Mouse (Mus musculus) embryonic facial prominence, embryonic 10.5 days (tissue): ENCODE results near the gene Cpsf4. TPM values are rescaled to one million over a fixed set of nuclear protein-coding genes. Genes with fewer than 3 reads are reported as not detected.
"Not testable (repeated sequence)": the region's sequence is repeated elsewhere in the genome, so short reads cannot be mapped to it uniquely, and the experiment has no call there.

Experiments
- DNase-seq: peaks from one replicate; pipeline ENCODE4 v3.0.0-alpha.2; 2017; ENCODE audit warnings: low spot score
- H3K27ac ChIP-seq: fragments of 300-500 bp; sonication (generic); replicated peaks from 2 replicates; pipeline ENCODE4 v1.5.1; 2016; ENCODE audit warnings: mild to moderate bottlenecking
- H3K27me3 ChIP-seq: fragments of 300-500 bp; sonication (generic); replicated peaks from 2 replicates; pipeline ENCODE4 v1.6.1; 2016; ENCODE audit warnings: low read depth, mild to moderate bottlenecking; ENCODE audit not compliant: poor library complexity, severe bottlenecking
- H3K36me3 ChIP-seq: fragments of 300-500 bp; sonication (generic); replicated peaks from 2 replicates; pipeline ENCODE4 v1.6.1; 2016; ENCODE audit warnings: mild to moderate bottlenecking, moderate library complexity
- H3K4me1 ChIP-seq: fragments of 300-500 bp; sonication (generic); 2 replicates; pipeline ENCODE4 v1.6.1; 2016
- H3K4me3 ChIP-seq: fragments of 300-500 bp; sonication (generic); 2 replicates; pipeline ENCODE4 v1.5.1; 2016; ENCODE audit warnings: mild to moderate bottlenecking, moderate library complexity
- H3K9me3 ChIP-seq: fragments of 300-500 bp; sonication (generic); 2 replicates; pipeline ENCODE4 v1.6.1; 2016; ENCODE audit warnings: mild to moderate bottlenecking
- WGBS: fragments of 180-500 bp; shearing (Covaris S2); methylation state at CpG from one replicate; pipeline ENCODE4 v1.1.7; 2016; 5-methylcytosine and 5-hydroxymethylcytosine counted together
- polyA plus RNA-seq: library from polyadenylated mRNA; unstranded; fragments of >200 nt; fragmentation: Nextera tagmentation; extraction: Ambion mirVana; gene quantifications from 2 replicates; pipeline ENCODE4 v1.2.1, GENCODE M21; 2016

Cpsf4 gene
- polyA plus RNA-seq, 1 experiment from 2014 or later: 87.0 TPM

- Histone ChIP-seq H3K27me3 (no peaks in the 10 kb centered on the region), H3K36me3 (peaks cover 79% of the 10 kb centered on the region), H3K4me3 (no peak overlapping the region), H3K4me1 (no peaks in the 10 kb centered on the region), H3K27ac (no peak overlapping the region), H3K9me3 (0 out of 2 replicates have a peak, but pooled peaks cover 3% of the 10 kb centered on the region)
- whole genome bisulfite sequencing: 89% methylated on average over 3 of the region's 3 CpGs
- DNase-seq: no peak
Observed at GRCm38 (mm10) chr5:145213505-145213904, 46.5 kb downstream of the Cpsf4 start.

GRCm38 (mm10) chr5:145214679-145215078 lies 47.7 kb downstream of the Cpsf4 start:
- Histone ChIP-seq H3K27ac (no peak overlapping the region), H3K36me3 (peaks cover 81% of the 10 kb centered on the region), H3K4me3 (no peak overlapping the region), H3K9me3 (0 out of 2 replicates have a peak, but pooled peaks cover 3% of the 10 kb centered on the region), H3K27me3 (no peaks in the 10 kb centered on the region), H3K4me1 (no peaks in the 10 kb centered on the region)
- no peak for DNase-seq
- WGBS: 68% methylated on average over 4 of the region's 4 CpGs

- Histone ChIP-seq H3K4me3 (no peak overlapping the region), H3K4me1 (no peaks in the 10 kb centered on the region), H3K9me3 (no peaks in the 10 kb centered on the region), H3K27me3 (no peaks in the 10 kb centered on the region), H3K27ac (no peak overlapping the region), H3K36me3 (peaks cover 81% of the 10 kb centered on the region)
- WGBS: 91% methylated on average over 6 of the region's 6 CpGs
- DNase-seq: no peak
Observed at GRCm38 (mm10) chr5:145217746-145218145, 50.7 kb downstream of the Cpsf4 start.

- Histone ChIP-seq H3K36me3 (peaks cover 80% of the 10 kb centered on the region), H3K4me3 (no peak overlapping the region), H3K4me1 (no peaks in the 10 kb centered on the region), H3K9me3 (no peaks in the 10 kb centered on the region), H3K27me3 (no peaks in the 10 kb centered on the region), H3K27ac (no peak overlapping the region)
- WGBS: 95% methylated on average over 21 of the region's 21 CpGs
- DNase-seq: no peak
Observed at GRCm38 (mm10) chr5:145218206-145218605, 51.2 kb downstream of the Cpsf4 start.

- no peak for DNase-seq
- no peaks in the 10 kb centered on the region for H3K9me3 ChIP-seq
- WGBS: 93% methylated on average over 20 of the region's 20 CpGs
- H3K4me3 ChIP-seq: no peak overlapping the region
- no peaks in the 10 kb centered on the region for H3K27me3 ChIP-seq
- H3K4me1 ChIP-seq: no peaks in the 10 kb centered on the region
- H3K27ac ChIP-seq: no peak overlapping the region
- H3K36me3 ChIP-seq: peaks cover 76% of the 10 kb centered on the region
Observed at GRCm38 (mm10) chr5:145218671-145219070, 51.7 kb downstream of the Cpsf4 start.

- peaks cover 63% of the 10 kb centered on the region for H3K36me3 ChIP-seq
- no peak overlapping the region for H3K4me3 ChIP-seq
- 92% methylated on average over 8 of the region's 8 CpGs for WGBS
- H3K9me3 ChIP-seq: no peaks in the 10 kb centered on the region
- no peak overlapping the region for H3K27ac ChIP-seq
- no peaks in the 10 kb centered on the region for H3K27me3 ChIP-seq
- DNase-seq: no peak
- no peaks in the 10 kb centered on the region for H3K4me1 ChIP-seq
Observed at GRCm38 (mm10) chr5:145219981-145220380, 53.0 kb downstream of the Cpsf4 start.

- DNase-seq: no peak
- Histone ChIP-seq H3K9me3 (no peaks in the 10 kb centered on the region), H3K27ac (no peak overlapping the region), H3K4me1 (no peaks in the 10 kb centered on the region), H3K4me3 (no peak overlapping the region), H3K27me3 (no peaks in the 10 kb centered on the region), H3K36me3 (peaks cover 53% of the 10 kb centered on the region)
- WGBS: 83% methylated on average over 5 of the region's 5 CpGs
Observed at GRCm38 (mm10) chr5:145222840-145223239, 55.8 kb downstream of the Cpsf4 start.

GRCm38 (mm10) chr5:145223395-145223794 lies 56.4 kb downstream of the Cpsf4 start:
- 85% methylated on average over 12 of the region's 12 CpGs for WGBS
- Histone ChIP-seq H3K36me3 (peaks cover 47% of the 10 kb centered on the region), H3K4me1 (no peaks in the 10 kb centered on the region), H3K4me3 (no peak overlapping the region), H3K27me3 (no peaks in the 10 kb centered on the region), H3K27ac (no peak overlapping the region), H3K9me3 (no peaks in the 10 kb centered on the region)
- no peak for DNase-seq

- Histone ChIP-seq H3K36me3 (peaks cover 17% of the 10 kb centered on the region), H3K9me3 (no peaks in the 10 kb centered on the region), H3K4me3 (no peak overlapping the region), H3K27ac (no peak overlapping the region), H3K4me1 (peaks cover 9% of the 10 kb centered on the region), H3K27me3 (no peaks in the 10 kb centered on the region)
- DNase-seq: no peak
- WGBS: 62% methylated on average over 2 of the region's 2 CpGs
Observed at GRCm38 (mm10) chr5:145226453-145226852, 59.4 kb downstream of the Cpsf4 start.

- H3K4me1 ChIP-seq: peaks cover 17% of the 10 kb centered on the region
- peaks cover 11% of the 10 kb centered on the region for H3K36me3 ChIP-seq
- not testable (repeated sequence) for DNase-seq, H3K9me3 ChIP-seq, H3K27ac ChIP-seq, H3K4me3 ChIP-seq, H3K27me3 ChIP-seq
- 81% methylated on average over 6 of the region's 6 CpGs for WGBS
Observed at GRCm38 (mm10) chr5:145229283-145229682, 62.3 kb downstream of the Cpsf4 start.

GRCm38 (mm10) chr5:145230641-145231040 lies 63.6 kb downstream of the Cpsf4 start:
- 89% methylated on average over 4 of the region's 4 CpGs for WGBS
- Histone ChIP-seq H3K4me3 (peak overlapping the region; percentile 100), H3K9me3 (no peaks in the 10 kb centered on the region), H3K36me3 (peaks cover 24% of the 10 kb centered on the region), H3K27me3 (no peaks in the 10 kb centered on the region), H3K27ac (no peak overlapping the region), H3K4me1 (peaks cover 17% of the 10 kb centered on the region)
- no peak for DNase-seq

GRCm38 (mm10) chr5:145231367-145231871 lies 64.4 kb downstream of the Cpsf4 start, which contains the start of gene Zfp655:
Gene Zfp655, plus strand, starts transcription at chr5:145231715.
- peaks cover 32% of the 10 kb centered on the region for H3K36me3 ChIP-seq
- no peaks in the 10 kb centered on the region for H3K9me3 ChIP-seq
- peak within 1 kb of the TSS; percentile 100 for H3K4me3 ChIP-seq
- peak within 1 kb of the TSS; percentile 92 for H3K27ac ChIP-seq
- H3K4me1 ChIP-seq: peaks cover 17% of the 10 kb centered on the region
- DNase-seq: peak; percentile 97
- under 1% methylated on average over 42 of the region's 42 CpGs for WGBS
- H3K27me3 ChIP-seq: no peaks in the 10 kb centered on the region
